Mouse (Mus musculus) erythroblast, embryonic 14.5 days (primary cell): ENCODE data around the gene Mapk6.

ENCODE experiments used
- GATA1 ChIP-seq: IDR thresholded peaks from 2 replicates; pipeline ENCODE4 v1.6.1; 2012; ENCODE audit warnings: low read length, inconsistent platforms, mixed read lengths
- TAL1 ChIP-seq: IDR thresholded peaks from 3 replicates; pipeline ENCODE4 v1.6.1; 2012; ENCODE audit warnings: low read length, inconsistent platforms, mixed read lengths

DNA sequence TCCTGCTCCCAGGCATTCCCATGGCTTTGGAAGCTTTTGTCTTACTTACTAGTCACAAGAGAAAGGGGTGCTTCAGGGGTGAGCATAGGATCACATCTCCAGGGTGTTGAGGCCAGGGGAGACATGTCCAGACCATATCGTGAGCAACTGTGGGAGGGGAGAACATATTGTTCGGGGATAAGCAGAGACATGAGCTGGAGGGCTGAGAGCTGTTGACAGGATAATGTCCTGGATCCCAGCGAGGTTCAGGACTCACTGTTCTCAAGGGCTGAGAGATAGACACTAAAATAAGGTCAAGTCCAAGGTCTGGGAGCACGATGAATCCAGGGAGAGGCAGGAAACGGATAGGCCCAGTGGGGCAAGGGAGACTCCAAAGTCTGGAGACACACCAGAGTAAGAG is 46.8 kb downstream of the Mapk6 start:
- TF ChIP-seq TAL1: no peak
- no peak for TF ChIP-seq GATA1
